ENCODE assay signal across 9 mouse cellular contexts in genomic region chr1:157446325-157446724, GRCm38 (mm10). TPM values are rescaled to one million over a fixed set of nuclear protein-coding genes. Genes with fewer than 3 reads are reported as not detected.
DNase-seq lines count a peak whose midpoint lies in the region; ATAC-seq lines count a peak whose summit lies in the region.
"Had no signal": no experiment of that assay in that cellular context is flagged by ENCODE, and none has a peak within 500 bp of the region (broad histone marks: within the 10 kb centered on the region; RNA-seq: fewer than 3 reads in every experiment).

No protein-coding gene starts in this region.

- H3K4me2 ChIP-seq in midbrain, embryonic 11.5 days, result no peak overlapping the region
- H3K4me2 ChIP-seq: limb, embryonic 12.5 days had no signal

- H3K4me3 ChIP-seq in midbrain, embryonic 10.5 days, result no peak overlapping the region
- no peak overlapping the region for H3K4me3 ChIP-seq in midbrain, embryonic 11.5 days (ENCODE audit: low read depth, low read length)
- H3K4me3 ChIP-seq: limb, embryonic 12.5 days had no signal

- no peak for DNase-seq in midbrain, embryonic 10.5 days (ENCODE audit: low spot score)
- no peak for DNase-seq in midbrain, embryonic 11.5 days (ENCODE audit: low spot score, missing footprints)
- peak; percentile 77 for DNase-seq in adrenal gland, adult 2 months
- DNase-seq in fibroblast of lung, adult 2 months (ENCODE audit: low read depth), result peak; percentile 49
- peak; percentile 64 to 84 for DNase-seq in kidney, adult 8-10 months
- peak; percentile 89 for DNase-seq in left cerebral cortex, postnatal 4 days
- peak; percentile 62 to 72 for DNase-seq in right cerebral cortex, postnatal 36 days (ENCODE audit: low spot score in 2 of 2)
- no peak for DNase-seq in T-cell, adult 2 months (ENCODE audit: low spot score)

- WGBS in midbrain, embryonic 10.5 days, result 75% methylated on average over 7 of the region's 7 CpGs
- WGBS in midbrain, embryonic 11.5 days, result 71% methylated on average over 7 of the region's 7 CpGs

- H3K9me3 ChIP-seq in midbrain, embryonic 10.5 days (replicated peaks), result no peaks in the 10 kb centered on the region
- H3K9me3 ChIP-seq in midbrain, embryonic 11.5 days (ENCODE audit: control insufficient read depth, low read length), result no peaks in the 10 kb centered on the region
- H3K9me3 ChIP-seq: limb, embryonic 12.5 days had no signal

- H3K27me3 ChIP-seq in midbrain, embryonic 10.5 days (ENCODE audit: low read depth, poor library complexity, severe bottlenecking), result peaks cover 66% of the 10 kb centered on the region
- no peaks in the 10 kb centered on the region for H3K27me3 ChIP-seq in midbrain, embryonic 11.5 days (ENCODE audit: control insufficient read depth, insufficient read depth, low read length)

- H3K9ac ChIP-seq in midbrain, embryonic 11.5 days (ENCODE audit: low read length), result no peak overlapping the region
- H3K9ac ChIP-seq: limb, embryonic 12.5 days had no signal

- intact Hi-C loops in left cerebral cortex, postnatal 4 days (cut with DNase I), result no loop called here

- ATAC-seq in midbrain, embryonic 11.5 days (ENCODE audit: low FRiP score), result no peak

- peaks cover 82% of the 10 kb centered on the region for H3K4me1 ChIP-seq in midbrain, embryonic 10.5 days
- H3K4me1 ChIP-seq in midbrain, embryonic 11.5 days (ENCODE audit: control insufficient read depth, insufficient read depth, low read length), result peaks cover 46% of the 10 kb centered on the region

- no peaks in the 10 kb centered on the region for H3K36me3 ChIP-seq in midbrain, embryonic 10.5 days
- no peaks in the 10 kb centered on the region for H3K36me3 ChIP-seq in midbrain, embryonic 11.5 days (ENCODE audit: control insufficient read depth, insufficient read depth, low read length)
- H3K36me3 ChIP-seq: limb, embryonic 12.5 days had no signal

- peak overlapping the region; percentile 43 for H3K27ac ChIP-seq in midbrain, embryonic 10.5 days (replicated peaks)
- H3K27ac ChIP-seq in midbrain, embryonic 11.5 days (ENCODE audit: low read depth, low read length), result no peak overlapping the region
- H3K27ac ChIP-seq: limb, embryonic 12.5 days had no signal

RNA-seq across cellular contexts. Expression of gene Cryzl2, which starts 12.1 kb away (rescaled TPM):
- 6.4 and 7.3 TPM in 2 replicates for polyA plus RNA-seq in midbrain, embryonic 10.5 days (2016; fragmentation: Nextera tagmentation; extraction: Ambion mirVana)
- 7.4 and 8.3 TPM in 2 replicates for polyA plus RNA-seq in midbrain, embryonic 11.5 days (2014; fragmentation: Nextera tagmentation; extraction: Ambion mirVana)
- 10 to 100 TPM; 39.9 to 50.3 TPM for total RNA-seq in adrenal gland, adult 2 months (2021)
- 42.7 and 51.2 TPM in 2 replicates for polyA plus RNA-seq in adrenal gland, adult 2 months (2012; rRNA removed)
- 1 to 10 TPM; 2.2 to 3.7 TPM for total RNA-seq in left cerebral cortex, postnatal 4 days (2021)

RNA-seq across cellular contexts. Expression of gene Rasal2, which starts 33.9 kb away (rescaled TPM):
- 8.8 and 16.5 TPM in 2 replicates for polyA plus RNA-seq in midbrain, embryonic 10.5 days (2016; fragmentation: Nextera tagmentation; extraction: Ambion mirVana)
- 20.8 and 23.8 TPM in 2 replicates for polyA plus RNA-seq in midbrain, embryonic 11.5 days (2014; fragmentation: Nextera tagmentation; extraction: Ambion mirVana)
- total RNA-seq in adrenal gland, adult 2 months (2021), result 10 to 100 TPM; 13.0 to 13.7 TPM
- 1.4 and 1.6 TPM in 2 replicates for polyA plus RNA-seq in adrenal gland, adult 2 months (2012; rRNA removed)
- 10 to 100 TPM; 45.0 to 47.8 TPM for total RNA-seq in left cerebral cortex, postnatal 4 days (2021)

Comparison
In these comparisons a context has a peak if more than half of its experiments do, and no peak if none do; other contexts are left out.
1. DNase-seq: peak in adrenal gland, adult 2 months (single experiment), fibroblast of lung, adult 2 months (single experiment), kidney, adult 8-10 months (2 of 2), left cerebral cortex, postnatal 4 days (single experiment) and right cerebral cortex, postnatal 36 days (2 of 2); none in midbrain, embryonic 10.5 days (single experiment), midbrain, embryonic 11.5 days (single experiment) and T-cell, adult 2 months (single experiment).